Mouse (Mus musculus): Measurements from ENCODE around the gene Gm21996. TPM values are rescaled to one million over a fixed set of nuclear protein-coding genes. Genes with fewer than 3 reads are reported as not detected.
"Not testable (repeated sequence)": the region's sequence is repeated elsewhere in the genome, so short reads cannot be mapped to it uniquely, and the experiment has no call there.

The Gm21996 gene
- not detected in 2 replicates for polyA plus RNA-seq (2015; fragmentation: Nextera tagmentation; extraction: Ambion mirVana)

DNA sequence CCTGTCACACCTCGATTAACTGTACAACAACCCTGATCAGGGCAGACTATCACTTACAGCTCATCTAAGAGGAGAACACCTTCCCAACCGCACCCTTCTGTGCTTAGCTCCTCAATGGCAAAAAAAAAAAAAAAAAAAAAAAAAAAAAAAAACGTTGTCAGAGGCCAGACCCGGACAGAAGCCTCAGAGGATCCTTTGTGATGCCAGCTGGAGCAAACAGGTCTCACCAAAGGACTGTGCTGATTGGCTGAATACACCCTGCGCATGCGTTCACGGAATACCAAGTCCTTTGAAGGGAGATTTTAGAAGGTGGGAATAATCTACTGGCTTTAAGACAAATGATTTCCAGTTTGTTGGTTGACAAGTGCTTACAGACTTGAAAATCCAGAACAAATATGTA is at the start of gene Gm21996:
Gm21996 (minus strand) TSS at position 101 of the 400 bp plus-strand sequence.
- H3K4me3 ChIP-seq (replicated peaks); H3K4me2 ChIP-seq; H3K9ac ChIP-seq; H3K27ac ChIP-seq; DNase-seq; H3K36me3 ChIP-seq; ATAC-seq (ENCODE audit: low read depth); H3K27me3 ChIP-seq; H3K4me1 ChIP-seq (replicated peaks); H3K9me3 ChIP-seq (replicated peaks): not testable (repeated sequence)
- WGBS (ENCODE audit: insufficient replicate concordance) = no CpG with 5 or more reads among the region's 7 CpGs
